In genomic region chr11:120492878-120493203, GRCm38 (mm10) we compare ENCODE assay signal across 9 mouse cellular contexts. TPM values are rescaled to one million over a fixed set of nuclear protein-coding genes. Genes with fewer than 3 reads are reported as not detected.
DNase-seq lines count a peak whose midpoint lies in the region; ATAC-seq and TF ChIP-seq lines count a peak whose summit lies in the region.
"Had no signal": no experiment of that assay in that cellular context is flagged by ENCODE, and none has a peak within 500 bp of the region (broad histone marks: within the 10 kb centered on the region; RNA-seq: fewer than 3 reads in every experiment).

No protein-coding gene starts in this region.

- H3K36me3 ChIP-seq in heart, embryonic 14.5 days (ENCODE audit: control insufficient read depth, insufficient read depth, low read length): peaks cover 59% of the 10 kb centered on the region
- H3K36me3 ChIP-seq in heart, adult 2 months (ENCODE audit: control insufficient read depth, insufficient read depth, low read length): no peaks in the 10 kb centered on the region
- peaks cover 35% of the 10 kb centered on the region for H3K36me3 ChIP-seq in hindbrain, embryonic 15.5 days
- peaks cover 60% of the 10 kb centered on the region for H3K36me3 ChIP-seq in midbrain, embryonic 10.5 days

- H3K4me3 ChIP-seq in heart, embryonic 14.5 days (ENCODE audit: control insufficient read depth in 1 of 2, insufficient read depth in 1 of 2, low read depth in 1 of 2, low read length in 2 of 2): peak overlapping the region; percentile 90 to 93
- no peak overlapping the region for H3K4me3 ChIP-seq in heart, adult 2 months
- peak overlapping the region; percentile 89 for H3K4me3 ChIP-seq in bone marrow macrophage, adult 2 months (ENCODE audit: insufficient read depth, low read length)
- H3K4me3 ChIP-seq in hindbrain, embryonic 15.5 days: peak overlapping the region; percentile 66
- peak overlapping the region; percentile 93 for H3K4me3 ChIP-seq in midbrain, embryonic 10.5 days

- H3K9me3 ChIP-seq in heart, embryonic 14.5 days (ENCODE audit: control insufficient read depth, low read length): no peaks in the 10 kb centered on the region
- no peaks in the 10 kb centered on the region for H3K9me3 ChIP-seq in hindbrain, embryonic 15.5 days
- H3K9me3 ChIP-seq in midbrain, embryonic 10.5 days (replicated peaks): no peaks in the 10 kb centered on the region

- H3K27me3 ChIP-seq in heart, embryonic 14.5 days (ENCODE audit: control insufficient read depth, insufficient read depth, low read length): no peaks in the 10 kb centered on the region
- no peaks in the 10 kb centered on the region for H3K27me3 ChIP-seq in heart, adult 2 months (ENCODE audit: control insufficient read depth, insufficient read depth, low read length)
- no peaks in the 10 kb centered on the region for H3K27me3 ChIP-seq in hindbrain, embryonic 15.5 days
- H3K27me3 ChIP-seq in midbrain, embryonic 10.5 days (ENCODE audit: low read depth, poor library complexity, severe bottlenecking): no peaks in the 10 kb centered on the region

- ATAC-seq in heart, embryonic 14.5 days (ENCODE audit: insufficient number of reproducible peaks, insufficient read depth, low FRiP score, low read depth): no peak
- ATAC-seq in hindbrain, embryonic 15.5 days (ENCODE audit: low FRiP score, low read depth): no peak
- ATAC-seq in megakaryocyte-erythroid progenitor cell, adult 5-6 weeks (replicated peaks; ENCODE audit: low FRiP score, low TSS enrichment, poor library complexity, severe bottlenecking): no peak

- peak overlapping the region; percentile 90 for H3K9ac ChIP-seq in heart, embryonic 14.5 days (ENCODE audit: low read length)
- H3K9ac ChIP-seq in heart, adult 2 months (ENCODE audit: low read depth, low read length): no peak overlapping the region
- peak overlapping the region; percentile 37 for H3K9ac ChIP-seq in hindbrain, embryonic 15.5 days

- TF ChIP-seq EP300 in heart, adult 2 months (IDR thresholded peaks at IDR 0.05; ENCODE audit: insufficient read depth, low read depth, low read length): no peak

- WGBS in heart, embryonic 14.5 days: 21% methylated on average over 3 of the region's 3 CpGs
- 29% methylated on average over 3 of the region's 3 CpGs for WGBS in heart, adult 2 months
- 20% methylated on average over 3 of the region's 3 CpGs for WGBS in hindbrain, embryonic 15.5 days
- 33% methylated on average over 3 of the region's 3 CpGs for WGBS in midbrain, embryonic 10.5 days

- H3K27ac ChIP-seq in heart, embryonic 14.5 days (replicated peaks in 1 of 2; ENCODE audit: control insufficient read depth in 1 of 2, insufficient read depth in 1 of 2, low read depth in 2 of 2, low read length in 2 of 2): peak overlapping the region; percentile 77 to 80
- no peak overlapping the region for H3K27ac ChIP-seq in heart, adult 2 months
- H3K27ac ChIP-seq in bone marrow macrophage, adult 2 months (ENCODE audit: insufficient read depth, low read depth, low read length): peak overlapping the region; percentile 74
- H3K27ac ChIP-seq in hindbrain, embryonic 15.5 days (replicated peaks): peak overlapping the region; percentile 71
- H3K27ac ChIP-seq in midbrain, embryonic 10.5 days (replicated peaks): peak overlapping the region; percentile 91

- intact Hi-C loops in heart, adult 2 months (cut with DNase I): loop anchor here (5.0 kb wide), 1 partner anchor 284 kb away; no protein-coding TSS in a partner anchor

- no peak for TF ChIP-seq CTCF in heart, adult 2 months (IDR thresholded peaks at IDR 0.05)
- no peak for TF ChIP-seq CTCF in bone marrow macrophage, adult 2 months (IDR thresholded peaks at IDR 0.05; ENCODE audit: low read depth, low read length)

- H3K4me2 ChIP-seq in heart, embryonic 14.5 days (ENCODE audit: low read length): peak overlapping the region; percentile 88
- H3K4me2 ChIP-seq in hindbrain, embryonic 15.5 days: peak overlapping the region; percentile 94

- no peaks in the 10 kb centered on the region for H3K79me2 ChIP-seq in heart, adult 2 months (replicated peaks; ENCODE audit: control insufficient read depth, insufficient read depth, low read length)

- no peak for TF ChIP-seq POLR2A in heart, adult 2 months (IDR thresholded peaks at IDR 0.05; ENCODE audit: insufficient read depth, low read depth, low read length)
- TF ChIP-seq POLR2A in bone marrow macrophage, adult 2 months (IDR thresholded peaks at IDR 0.05; ENCODE audit: borderline replicate concordance, low read depth, low read length): no peak

- peaks cover 17 to 25% of the 10 kb centered on the region in 2 experiments for H3K4me1 ChIP-seq in heart, embryonic 14.5 days (ENCODE audit: control insufficient read depth in 2 of 2, insufficient read depth in 2 of 2, low read length in 2 of 2)
- H3K4me1 ChIP-seq in heart, adult 2 months (ENCODE audit: control insufficient read depth, insufficient read depth, low read length): peaks cover 14% of the 10 kb centered on the region
- peaks cover 36% of the 10 kb centered on the region for H3K4me1 ChIP-seq in bone marrow macrophage, adult 2 months (ENCODE audit: control insufficient read depth, insufficient read depth, low read length)
- peaks cover 37% of the 10 kb centered on the region for H3K4me1 ChIP-seq in hindbrain, embryonic 15.5 days (replicated peaks)
- H3K4me1 ChIP-seq in midbrain, embryonic 10.5 days: peaks cover 49% of the 10 kb centered on the region

- DNase-seq in heart, adult 2 months: no peak
- no peak for DNase-seq in midbrain, embryonic 10.5 days (ENCODE audit: low spot score)
- DNase-seq in thymus, adult 18-20 months: no peak
- no peak for DNase-seq in urinary bladder, postnatal 14 days (ENCODE audit: low spot score)
- DNase-seq: cerebellum, adult 9-11 months had no signal

RNA-seq across cellular contexts. Expression of gene Slc25a10, which starts 1.2 kb away (rescaled TPM):
- 39.4 and 41.7 TPM in 2 replicates for polyA plus RNA-seq in heart, embryonic 14.5 days (2014; fragmentation: Nextera tagmentation; extraction: Ambion mirVana)
- 10 to 100 TPM; 14.1 to 14.6 TPM for total RNA-seq in heart, adult 2 months (2021)
- 32.6 and 40.9 TPM in 2 replicates for polyA plus RNA-seq in heart, adult 2 months (2012; rRNA removed)
- polyA plus RNA-seq in bone marrow macrophage, adult 2 months (2012; ENCODE audit: insufficient read depth, insufficient read length, missing spikeins): 62.9 and 65.6 TPM in 2 replicates
- polyA plus RNA-seq in hindbrain, embryonic 15.5 days (2015; fragmentation: Nextera tagmentation; extraction: Ambion mirVana): 31.7 and 31.9 TPM in 2 replicates
- polyA plus RNA-seq in midbrain, embryonic 10.5 days (2016; fragmentation: Nextera tagmentation; extraction: Ambion mirVana): 50.1 and 53.4 TPM in 2 replicates
- total RNA-seq in megakaryocyte-erythroid progenitor cell, adult 5-6 weeks (2014; fragmentation: Nextera tagmentation): 16.9 and 27.2 TPM in 2 replicates
- 17.6 and 18.8 TPM in 2 replicates for total RNA-seq in megakaryocyte-erythroid progenitor cell, adult 5-6 weeks (2017)

RNA-seq across cellular contexts. Expression of gene Mrpl12, which starts 8.4 kb away (rescaled TPM):
- polyA plus RNA-seq in heart, embryonic 14.5 days (2014; fragmentation: Nextera tagmentation; extraction: Ambion mirVana): 225 and 239 TPM in 2 replicates
- total RNA-seq in heart, adult 2 months (2021): 100 to 1,000 TPM; 207 to 232 TPM
- polyA plus RNA-seq in heart, adult 2 months (2012; rRNA removed): 199 and 200 TPM in 2 replicates
- polyA plus RNA-seq in bone marrow macrophage, adult 2 months (2012; ENCODE audit: insufficient read depth, insufficient read length, missing spikeins): 43.3 and 46.7 TPM in 2 replicates
- 122 and 125 TPM in 2 replicates for polyA plus RNA-seq in hindbrain, embryonic 15.5 days (2015; fragmentation: Nextera tagmentation; extraction: Ambion mirVana)
- 167 and 194 TPM in 2 replicates for polyA plus RNA-seq in midbrain, embryonic 10.5 days (2016; fragmentation: Nextera tagmentation; extraction: Ambion mirVana)
- total RNA-seq in megakaryocyte-erythroid progenitor cell, adult 5-6 weeks (2014; fragmentation: Nextera tagmentation): 165 and 221 TPM in 2 replicates
- total RNA-seq in megakaryocyte-erythroid progenitor cell, adult 5-6 weeks (2017): 151 and 192 TPM in 2 replicates

RNA-seq across cellular contexts. Expression of gene Arl16, which starts 25.4 kb away (rescaled TPM):
- 40.0 and 44.4 TPM in 2 replicates for polyA plus RNA-seq in heart, embryonic 14.5 days (2014; fragmentation: Nextera tagmentation; extraction: Ambion mirVana)
- total RNA-seq in heart, adult 2 months (2021): 10 to 100 TPM in 1 of 2 experiments, 1 to 10 TPM in 1; 9.1 to 10.8 TPM
- 13.6 and 17.1 TPM in 2 replicates for polyA plus RNA-seq in heart, adult 2 months (2012; rRNA removed)
- polyA plus RNA-seq in bone marrow macrophage, adult 2 months (2012; ENCODE audit: insufficient read depth, insufficient read length, missing spikeins): 13.0 and 13.6 TPM in 2 replicates
- 61.5 and 64.1 TPM in 2 replicates for polyA plus RNA-seq in hindbrain, embryonic 15.5 days (2015; fragmentation: Nextera tagmentation; extraction: Ambion mirVana)
- polyA plus RNA-seq in midbrain, embryonic 10.5 days (2016; fragmentation: Nextera tagmentation; extraction: Ambion mirVana): 61.8 and 64.0 TPM in 2 replicates
- total RNA-seq in megakaryocyte-erythroid progenitor cell, adult 5-6 weeks (2014; fragmentation: Nextera tagmentation): 11.2 and 14.7 TPM in 2 replicates
- 8.8 and 21.9 TPM in 2 replicates for total RNA-seq in megakaryocyte-erythroid progenitor cell, adult 5-6 weeks (2017)

RNA-seq across cellular contexts. Expression of gene Ccdc137, which starts 34.9 kb away (rescaled TPM):
- polyA plus RNA-seq in heart, embryonic 14.5 days (2014; fragmentation: Nextera tagmentation; extraction: Ambion mirVana): 19.5 and 20.2 TPM in 2 replicates
- total RNA-seq in heart, adult 2 months (2021): 1 to 10 TPM; 5.8 to 6.0 TPM
- polyA plus RNA-seq in heart, adult 2 months (2012; rRNA removed): 6.7 and 11.7 TPM in 2 replicates
- 9.9 and 16.6 TPM in 2 replicates for polyA plus RNA-seq in bone marrow macrophage, adult 2 months (2012; ENCODE audit: insufficient read depth, insufficient read length, missing spikeins)
- polyA plus RNA-seq in hindbrain, embryonic 15.5 days (2015; fragmentation: Nextera tagmentation; extraction: Ambion mirVana): 24.8 and 28.9 TPM in 2 replicates
- polyA plus RNA-seq in midbrain, embryonic 10.5 days (2016; fragmentation: Nextera tagmentation; extraction: Ambion mirVana): 38.9 and 41.8 TPM in 2 replicates
- 36.1 and 67.6 TPM in 2 replicates for total RNA-seq in megakaryocyte-erythroid progenitor cell, adult 5-6 weeks (2014; fragmentation: Nextera tagmentation)
- 70.0 and 99.8 TPM in 2 replicates for total RNA-seq in megakaryocyte-erythroid progenitor cell, adult 5-6 weeks (2017)

RNA-seq across cellular contexts. Expression of gene Oxld1, which starts 35.0 kb away (rescaled TPM):
- 24.9 and 26.0 TPM in 2 replicates for polyA plus RNA-seq in heart, embryonic 14.5 days (2014; fragmentation: Nextera tagmentation; extraction: Ambion mirVana)
- 10 to 100 TPM; 57.4 to 61.6 TPM for total RNA-seq in heart, adult 2 months (2021)
- 52.0 and 59.4 TPM in 2 replicates for polyA plus RNA-seq in heart, adult 2 months (2012; rRNA removed)
- polyA plus RNA-seq in bone marrow macrophage, adult 2 months (2012; ENCODE audit: insufficient read depth, insufficient read length, missing spikeins): 11.4 and 15.4 TPM in 2 replicates
- polyA plus RNA-seq in hindbrain, embryonic 15.5 days (2015; fragmentation: Nextera tagmentation; extraction: Ambion mirVana): 11.5 and 12.0 TPM in 2 replicates
- 9.0 and 11.8 TPM in 2 replicates for polyA plus RNA-seq in midbrain, embryonic 10.5 days (2016; fragmentation: Nextera tagmentation; extraction: Ambion mirVana)
- total RNA-seq in megakaryocyte-erythroid progenitor cell, adult 5-6 weeks (2014; fragmentation: Nextera tagmentation): 8.0 and 20.5 TPM in 2 replicates
- total RNA-seq in megakaryocyte-erythroid progenitor cell, adult 5-6 weeks (2017): 14.0 and 27.9 TPM in 2 replicates
